Mouse (Mus musculus) Muller cell, postnatal 12 days (primary cell): ENCODE results near the gene Upp1.

Experiments
- DNase-seq: peaks from one replicate; pipeline ENCODE4 v3.0.0-alpha.2; 2015; ENCODE audit errors: inconsistent ontology term

Upp1 gene

DNA sequence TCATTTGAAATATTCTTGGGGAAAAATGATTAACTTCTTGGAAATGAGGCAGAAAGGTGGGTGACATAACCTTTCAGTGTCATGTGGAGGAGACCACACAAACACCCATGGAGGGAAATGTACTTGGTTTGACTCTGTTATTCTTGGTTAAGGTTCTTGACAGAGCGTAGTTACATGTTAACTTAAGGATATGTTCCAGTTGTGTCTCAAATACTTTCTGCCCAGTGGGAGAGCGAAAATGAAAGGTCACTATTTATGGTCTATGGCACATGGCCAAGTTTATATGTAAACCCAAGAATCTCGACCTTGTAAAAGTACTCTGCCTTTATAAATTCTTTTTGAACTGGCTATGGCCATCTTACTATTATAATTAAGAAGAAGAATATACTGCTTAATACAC is 42.0 kb downstream of the Upp1 start:
- no peak for DNase-seq

DNA sequence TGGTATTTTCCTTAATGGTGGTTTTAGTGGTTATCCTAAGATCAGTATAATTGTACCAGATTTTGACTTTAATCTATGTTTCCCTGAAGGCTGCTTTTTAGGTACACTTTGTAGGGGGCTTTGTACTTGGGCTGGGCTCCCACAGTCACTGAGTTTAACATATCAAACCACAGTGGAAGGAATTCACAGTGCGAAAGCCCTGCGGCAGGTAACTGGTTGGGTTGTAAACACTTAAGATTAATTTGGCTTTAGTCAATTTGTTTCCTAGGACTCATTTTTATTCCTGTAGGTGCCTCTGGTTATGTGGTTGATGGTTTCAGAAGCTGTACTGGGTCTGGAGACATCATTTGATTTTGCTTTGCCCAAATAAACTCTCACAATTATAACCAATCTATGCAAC is 49.4 kb downstream of the Upp1 start:
- DNase-seq: no peak

DNA sequence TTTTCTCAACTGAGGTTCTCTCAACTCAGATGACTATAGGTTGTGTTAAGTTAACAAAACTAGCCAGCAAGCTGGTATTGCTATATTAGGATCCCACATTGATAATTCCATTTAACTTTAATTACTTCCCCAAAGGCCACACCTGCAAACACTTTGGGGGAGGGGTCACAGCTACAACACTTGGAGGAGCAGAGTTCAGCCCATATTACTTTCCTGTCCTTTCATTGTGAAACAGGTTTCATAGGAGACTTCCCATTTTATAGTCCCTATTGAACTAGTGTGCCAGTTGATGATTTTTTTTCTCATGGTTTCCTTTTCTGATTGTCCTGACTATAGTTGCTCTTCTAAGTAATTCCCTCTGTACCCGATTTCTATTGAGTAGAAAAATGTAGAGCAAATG is 63.6 kb downstream of the Upp1 start:
- DNase-seq: no peak
